Mouse (Mus musculus): ENCODE measurements around the gene Stac. TPM values are rescaled to one million over a fixed set of nuclear protein-coding genes. Genes with fewer than 3 reads are reported as not detected.

Stac gene
- polyA plus RNA-seq (2015; fragmentation: Illumina TruSeq; extraction: RNeasy Lipid Tissue Mini Kit (QIAGEN cat#74804); ENCODE audit: insufficient read depth, low read depth, low replicate concordance) = 1.3 TPM

DNA sequence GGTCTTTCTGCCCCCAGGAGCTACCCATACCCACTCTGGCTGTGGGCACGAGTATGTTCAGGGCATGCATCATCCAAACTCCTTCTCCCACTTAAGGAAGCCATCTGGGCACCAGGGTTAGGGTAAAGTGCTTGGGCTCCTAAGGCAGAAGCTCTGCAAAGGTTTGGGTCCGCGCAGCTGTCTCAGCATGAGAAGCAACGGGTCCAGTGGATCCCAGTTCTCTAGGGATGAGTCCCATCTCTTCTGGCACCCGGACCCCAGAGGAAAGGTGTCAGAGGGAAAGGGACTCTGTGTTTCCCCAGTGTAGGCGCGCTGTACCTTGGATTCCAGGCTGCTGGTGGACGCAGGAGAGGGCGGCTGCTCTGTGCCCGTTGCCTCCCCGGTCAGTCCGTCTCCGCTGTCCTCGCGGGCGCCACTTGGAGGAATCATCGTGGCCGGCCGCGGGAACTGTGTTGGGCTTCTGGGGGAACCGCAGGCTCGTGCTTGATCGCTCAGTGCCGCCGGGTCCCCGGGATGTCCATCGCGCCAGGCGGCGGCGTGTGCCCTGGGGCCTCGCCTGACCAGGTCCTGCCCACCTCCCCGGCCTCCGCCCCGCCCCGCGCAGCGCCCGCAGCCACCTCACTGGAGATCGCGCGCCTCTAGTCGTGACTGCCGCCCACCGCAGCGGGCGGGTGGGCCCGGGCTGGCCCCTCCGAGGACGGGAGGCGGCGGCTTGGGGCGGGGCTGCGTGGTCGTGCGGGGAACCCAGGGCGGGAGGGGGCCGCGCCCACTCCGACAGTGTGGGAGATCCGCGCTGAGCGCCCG is at the start of gene Stac:
Stac (minus strand) TSS at position 669 of the 804 bp plus-strand sequence.

Measured in pancreas, adult 10 weeks (tissue).